Mouse (Mus musculus) kidney, adult 9 months (tissue): ENCODE data around the gene Olfr1448.
"Not testable (repeated sequence)": the region's sequence is repeated elsewhere in the genome, so short reads cannot be mapped to it uniquely, and the experiment has no call there.

Experiments
- DNase-seq: peaks from one replicate; pipeline ENCODE4 v3.0.0; 2022

The Olfr1448 gene

GRCm38 (mm10) chr19:12924319-12924718 is at the start of gene Olfr1448:
TSS of gene Olfr1448 (minus strand) at chr19:12924419.
- DNase-seq, result no peak

GRCm38 (mm10) chr19:12970082-12970481 is 45.9 kb upstream of the Olfr1448 start:
- DNase-seq, result not testable (repeated sequence)

- no peak for DNase-seq
Measured at GRCm38 (mm10) chr19:12949958-12950357, 25.7 kb upstream of the Olfr1448 start, which contains the start of gene Olfr1450. TSS of gene Olfr1450 (plus strand) at chr19:12950258.

- DNase-seq, result no peak
Measured at GRCm38 (mm10) chr19:12930540-12930939, 6.3 kb upstream of the Olfr1448 start, which contains the start of gene Olfr1449. TSS of gene Olfr1449 (plus strand) at chr19:12930840.

GRCm38 (mm10) chr19:12903643-12904042 is 20.6 kb downstream of the Olfr1448 start, which contains the start of gene Olfr1447:
TSS of gene Olfr1447 (minus strand) at chr19:12903743.
- DNase-seq, result no peak

GRCm38 (mm10) chr19:12893424-12893823 is 30.8 kb downstream of the Olfr1448 start, which contains the start of gene Olfr1446:
TSS of gene Olfr1446 (minus strand) at chr19:12893524.
- DNase-seq, result no peak

GRCm38 (mm10) chr19:12883555-12883954 is 40.7 kb downstream of the Olfr1448 start, which contains the start of gene Olfr1445:
TSS of gene Olfr1445 (plus strand) at chr19:12883855.
- no peak for DNase-seq
